Mouse (Mus musculus): ENCODE measurements around the gene Zfp445. TPM values are rescaled to one million over a fixed set of nuclear protein-coding genes. Genes with fewer than 3 reads are reported as not detected.

Zfp445 gene
- total and polyA plus RNA-seq, 3 experiments = 25.4 to 61.5 (median 45.5) TPM

- no peaks in the 10 kb centered on the region for H3K9me3 ChIP-seq (replicated peaks; ENCODE audit: insufficient read depth, low read length)
- H3K79me2 ChIP-seq (ENCODE audit: control insufficient read depth, insufficient read depth, low read length, poor library complexity) = no peaks in the 10 kb centered on the region
- no peak for DNase-seq (ENCODE audit: low read depth, low spot score)
- H3K4me3 ChIP-seq (ENCODE audit: control insufficient read depth in 1 of 2, insufficient read depth in 1 of 2, low read depth in 2 of 2, low read length in 2 of 2) = no peak overlapping the region
- H3K36me3 ChIP-seq (ENCODE audit: control insufficient read depth in 1 of 2, insufficient read depth in 2 of 2, low read length in 2 of 2) = no peaks in the 10 kb centered on the region
- H3K9ac ChIP-seq (ENCODE audit: control insufficient read depth, low read depth, low read length, poor library complexity, severe bottlenecking) = no peak overlapping the region
- H3K27ac ChIP-seq (ENCODE audit: control insufficient read depth, low read depth, low read length) = no peak overlapping the region
- TF ChIP-seq RCOR1 (IDR thresholded peaks at IDR 0.05; ENCODE audit: low read depth, low read length) (no peak), UBTF (IDR thresholded peaks at IDR 0.05; ENCODE audit: borderline replicate concordance, insufficient read depth, low read depth, low read length) (no peak), EP300 (IDR thresholded peaks at IDR 0.05; ENCODE audit: low read depth in 1 of 2, low read length in 2 of 2) (no peak), RAD21 (IDR thresholded peaks at IDR 0.05; ENCODE audit: low read depth, low read length) (no peak), ELF1 (IDR thresholded peaks at IDR 0.05; ENCODE audit: low read depth, low read length) (no peak), CTCF (IDR thresholded peaks at IDR 0.05 in 2 of 3, conservative IDR thresholded peaks at IDR 0.05 in 1 of 3; ENCODE audit: control insufficient read depth in 1 of 3, insufficient read depth in 1 of 3, low read depth in 2 of 3, low read length in 3 of 3, poor library complexity in 1 of 3, severe bottlenecking in 1 of 3) (no peak), HCFC1 (IDR thresholded peaks at IDR 0.05; ENCODE audit: low read depth, low read length) (no peak), BHLHE40 (IDR thresholded peaks at IDR 0.05; ENCODE audit: borderline replicate concordance, low read depth, low read length) (no peak), MAFK (IDR thresholded peaks at IDR 0.05; ENCODE audit: borderline replicate concordance, low read depth, low read length) (no peak), USF1 (IDR thresholded peaks at IDR 0.05; ENCODE audit: low read depth, low read length) (no peak), TAL1 (IDR thresholded peaks at IDR 0.05; ENCODE audit: low read length) (no peak), ZC3H11A (IDR thresholded peaks at IDR 0.05; ENCODE audit: low read depth, low read length) (no peak), POLR2AphosphoS5 (IDR thresholded peaks at IDR 0.05; ENCODE audit: borderline replicate concordance, low read depth, low read length) (no peak)
- no peaks in the 10 kb centered on the region for H3K4me1 ChIP-seq (ENCODE audit: control insufficient read depth in 1 of 2, insufficient read depth in 2 of 2, low read length in 2 of 2)
- H3K27me3 ChIP-seq (ENCODE audit: control insufficient read depth in 1 of 2, insufficient read depth in 2 of 2, low read length in 2 of 2) = no peaks in the 10 kb centered on the region
Observed at GRCm38 (mm10) chr9:122901047-122901446, 35.2 kb upstream of the Zfp445 start.

- Histone ChIP-seq H3K79me2 (ENCODE audit: control insufficient read depth, insufficient read depth, low read length, poor library complexity) (peaks cover 3% of the 10 kb centered on the region; the same call in 1 of the 2 replicates), H3K36me3 (ENCODE audit: control insufficient read depth in 1 of 2, insufficient read depth in 2 of 2, low read length in 2 of 2) (no peaks in the 10 kb centered on the region; a peak in 1 of 4 replicates), H3K9me3 (replicated peaks; ENCODE audit: insufficient read depth, low read length) (no peaks in the 10 kb centered on the region), H3K27me3 (ENCODE audit: control insufficient read depth in 1 of 2, insufficient read depth in 2 of 2, low read length in 2 of 2) (peaks cover 4 to 6% of the 10 kb centered on the region in 2 experiments; a peak in 3 of 4 replicates), H3K9ac (ENCODE audit: control insufficient read depth, low read depth, low read length, poor library complexity, severe bottlenecking) (peak overlapping the region; percentile 84), H3K4me1 (ENCODE audit: control insufficient read depth in 1 of 2, insufficient read depth in 2 of 2, low read length in 2 of 2) (peaks cover 0 to 6% of the 10 kb centered on the region in 2 experiments; a peak in 2 of 4 replicates), H3K4me3 (ENCODE audit: control insufficient read depth in 1 of 2, insufficient read depth in 1 of 2, low read depth in 2 of 2, low read length in 2 of 2) (peak overlapping the region; percentile 81 to 88), H3K27ac (ENCODE audit: control insufficient read depth, low read depth, low read length) (no peak overlapping the region)
- TF ChIP-seq CTCF (IDR thresholded peaks at IDR 0.05 in 2 of 3, conservative IDR thresholded peaks at IDR 0.05 in 1 of 3; ENCODE audit: control insufficient read depth in 1 of 3, insufficient read depth in 1 of 3, low read depth in 2 of 3, low read length in 3 of 3, poor library complexity in 1 of 3, severe bottlenecking in 1 of 3) (no peak), POLR2A (IDR thresholded peaks at IDR 0.05; ENCODE audit: control insufficient read depth in 1 of 2, insufficient read depth in 1 of 2, low read depth in 1 of 2, low read length in 2 of 2, poor library complexity in 1 of 2) (peak; percentile 22 to 69; a peak in 1 of 4 replicates), TBP (IDR thresholded peaks at IDR 0.05; ENCODE audit: low read depth, low read length) (0 out of 2 replicates have a peak, but pooled peaks have one; percentile 26), POLR2AphosphoS5 (IDR thresholded peaks at IDR 0.05; ENCODE audit: borderline replicate concordance, low read depth, low read length) (no peak), ZNF384 (IDR thresholded peaks at IDR 0.05; ENCODE audit: low read depth, low read length) (peak; percentile 77), NELFE (IDR thresholded peaks at IDR 0.05; ENCODE audit: low read depth, low read length) (peak; percentile 62), MAFK (IDR thresholded peaks at IDR 0.05; ENCODE audit: borderline replicate concordance, low read depth, low read length) (no peak), ELF1 (IDR thresholded peaks at IDR 0.05; ENCODE audit: low read depth, low read length) (peak; percentile 83), SIN3A (IDR thresholded peaks at IDR 0.05; ENCODE audit: low read length) (peak; percentile 40; the same call in 1 of the 2 replicates), HCFC1 (IDR thresholded peaks at IDR 0.05; ENCODE audit: low read depth, low read length) (peak; percentile 77), EP300 (IDR thresholded peaks at IDR 0.05; ENCODE audit: low read depth in 1 of 2, low read length in 2 of 2) (no peak), MYC (IDR thresholded peaks at IDR 0.05; ENCODE audit: low read depth, low read length) (no peak)
- DNase-seq (ENCODE audit: low read depth, low spot score) = peak; percentile 86
Observed at GRCm38 (mm10) chr9:122886372-122887179, 20.8 kb upstream of the Zfp445 start.

Measured in MEL (cell line).